Comparison of ENCODE assay signal across 7 mouse cellular contexts in the genomic region with DNA sequence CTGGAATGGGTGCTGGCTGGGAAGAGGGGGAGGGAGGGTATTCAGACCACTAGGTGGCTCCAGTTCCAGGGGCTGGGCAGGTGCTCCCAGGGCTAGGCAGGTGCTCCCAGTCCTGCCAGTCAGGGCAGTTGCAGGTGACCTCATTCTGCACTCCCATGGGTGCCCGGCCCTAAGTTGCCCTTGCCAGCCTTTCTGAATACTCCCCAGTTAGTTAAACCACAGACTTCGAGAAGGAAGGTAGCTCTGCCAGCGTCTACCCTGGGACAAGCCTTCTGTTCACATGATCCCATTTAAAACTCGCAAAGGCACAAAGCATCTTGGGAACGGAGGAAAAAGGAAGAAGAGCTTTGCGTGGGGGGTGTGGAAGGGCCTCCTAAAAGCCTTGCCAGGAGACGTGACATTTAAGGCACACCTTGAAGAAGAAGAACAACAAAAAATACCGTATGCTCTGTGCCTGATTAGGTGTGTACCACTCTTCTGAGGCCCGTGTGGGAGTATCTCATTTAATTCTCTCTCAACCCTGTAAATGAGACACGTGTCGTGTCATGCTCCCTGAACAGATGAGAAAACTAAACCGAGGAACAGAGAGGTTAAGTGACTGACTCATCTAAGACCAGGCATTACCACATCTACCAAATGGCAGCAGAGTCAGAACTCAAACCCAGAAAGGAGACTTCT. TPM values are rescaled to one million over a fixed set of nuclear protein-coding genes. Genes with fewer than 3 reads are reported as not detected.
A peak's percentile ranks its signal among the peaks of the same experiment; 100 is the strongest.
DNase-seq lines count a peak whose midpoint lies in the region; ATAC-seq and TF ChIP-seq lines count a peak whose summit lies in the region.

No protein-coding gene starts in this region.

- peaks cover 45% of the 10 kb centered on the region for H3K27me3 ChIP-seq in G1E (ENCODE audit: insufficient read depth, low read length)
- H3K27me3 ChIP-seq in neural tube, embryonic 15.5 days (replicated peaks): peaks cover 60% of the 10 kb centered on the region

- H3K4me3 ChIP-seq in G1E (ENCODE audit: low read depth, low read length): peak overlapping the region; percentile 87; the same call in 1 of the 2 replicates
- H3K4me3 ChIP-seq in neural tube, embryonic 15.5 days (replicated peaks): no peak overlapping the region; the same call in 1 of the 2 replicates

- no peak for TF ChIP-seq CTCF in G1E (IDR thresholded peaks at IDR 0.05; ENCODE audit: low read depth, low read length)

- H3K4me2 ChIP-seq in neural tube, embryonic 15.5 days: peak overlapping the region; percentile 50; the same call in 1 of the 2 replicates

- whole genome bisulfite sequencing in neural tube, embryonic 15.5 days: 41% methylated on average over 12 of the region's 12 CpGs

- H3K9ac ChIP-seq in neural tube, embryonic 15.5 days (replicated peaks): no peak overlapping the region

- H3K27ac ChIP-seq in neural tube, embryonic 15.5 days (replicated peaks): no peak overlapping the region

- peaks cover 82% of the 10 kb centered on the region for H3K4me1 ChIP-seq in G1E (ENCODE audit: insufficient read depth, low read depth, low read length)
- H3K4me1 ChIP-seq in neural tube, embryonic 15.5 days: peaks cover 16% of the 10 kb centered on the region

- no peaks in the 10 kb centered on the region for H3K9me3 ChIP-seq in G1E (replicated peaks)
- H3K9me3 ChIP-seq in neural tube, embryonic 15.5 days (replicated peaks): no peaks in the 10 kb centered on the region

- DNase-seq in kidney, adult 9 months: peak; percentile 24
- DNase-seq in kidney, postnatal 10 days: no peak
- no peak for DNase-seq in G1E (ENCODE audit: low spot score)
- peak; percentile 80 for DNase-seq in induced T-regulatory cell, adult 2 months (ENCODE audit: low read depth)
- no peak for DNase-seq in testis, postnatal 10 days (ENCODE audit: low spot score)
- DNase-seq in embryo, embryonic 11 days: no peak

- H3K36me3 ChIP-seq in G1E (replicated peaks): peaks cover 7% of the 10 kb centered on the region
- no peaks in the 10 kb centered on the region for H3K36me3 ChIP-seq in neural tube, embryonic 15.5 days

- 0 out of 2 replicates have a peak, but pooled peaks have one; percentile 10 for ATAC-seq in G1E (ENCODE audit: extremely low read depth, insufficient number of reproducible peaks, low FRiP score, poor library complexity, severe bottlenecking)
- no peak for ATAC-seq in neural tube, embryonic 15.5 days (ENCODE audit: low FRiP score)

RNA-seq across cellular contexts. Expression of a gene that starts 0.7 kb away (rescaled TPM):
- total RNA-seq in G1E (2014; fragmentation: Nextera tagmentation) (5.6 and 13.2 TPM in 2 replicates), G1E (2017) (1.4 and 1.7 TPM in 2 replicates)
- 10.8 and 13.1 TPM in 2 replicates for polyA plus RNA-seq in G1E (2012)
- 0.24 and 0.93 TPM in 2 replicates for polyA plus RNA-seq in neural tube, embryonic 15.5 days (2015; fragmentation: Nextera tagmentation; extraction: Ambion mirVana)

RNA-seq across cellular contexts. Expression of a gene that starts 13.9 kb away (rescaled TPM):
- total RNA-seq in G1E (2014; fragmentation: Nextera tagmentation): not detected in 2 replicates
- not detected in 2 replicates for total RNA-seq in G1E (2017)
- not detected in 2 replicates for polyA plus RNA-seq in G1E (2012)
- 0.33 and 0.80 TPM in 2 replicates for polyA plus RNA-seq in neural tube, embryonic 15.5 days (2015; fragmentation: Nextera tagmentation; extraction: Ambion mirVana)

RNA-seq across cellular contexts. Expression of a gene that starts 35.4 kb away (rescaled TPM):
- total RNA-seq in G1E (2014; fragmentation: Nextera tagmentation) (16.5 and 24.3 TPM in 2 replicates), G1E (2017) (31.5 and 34.7 TPM in 2 replicates)
- 103 and 110 TPM in 2 replicates for polyA plus RNA-seq in G1E (2012)
- polyA plus RNA-seq in neural tube, embryonic 15.5 days (2015; fragmentation: Nextera tagmentation; extraction: Ambion mirVana): 35.7 and 42.0 TPM in 2 replicates

RNA-seq across cellular contexts. Expression of a gene that starts 35.6 kb away (rescaled TPM):
- total RNA-seq in G1E (2014; fragmentation: Nextera tagmentation): 8.4 and 10.5 TPM in 2 replicates
- total RNA-seq in G1E (2017): 9.5 and 13.7 TPM in 2 replicates
- polyA plus RNA-seq in G1E (2012): 42.4 and 45.7 TPM in 2 replicates
- 29.4 and 34.0 TPM in 2 replicates for polyA plus RNA-seq in neural tube, embryonic 15.5 days (2015; fragmentation: Nextera tagmentation; extraction: Ambion mirVana)

RNA-seq across cellular contexts. Expression of a gene that starts 59.1 kb away (rescaled TPM):
- not detected in 2 replicates for total RNA-seq in G1E (2014; fragmentation: Nextera tagmentation)
- total RNA-seq in G1E (2017): 0.35 and 0.60 TPM in 2 replicates
- polyA plus RNA-seq in G1E (2012): 1.2 and 1.5 TPM in 2 replicates
- polyA plus RNA-seq in neural tube, embryonic 15.5 days (2015; fragmentation: Nextera tagmentation; extraction: Ambion mirVana): 1.3 and 1.5 TPM in 2 replicates

Comparison
In these comparisons a context has a peak if more than half of its experiments do, and no peak if none do; other contexts are left out.
1. DNase-seq: peak in kidney, adult 9 months (single experiment) and induced T-regulatory cell, adult 2 months (single experiment); none in kidney, postnatal 10 days (single experiment), G1E (single experiment), testis, postnatal 10 days (single experiment) and embryo, embryonic 11 days (single experiment).